Mouse (Mus musculus) heart, embryonic 13.5 days (tissue): ENCODE measurements around the gene Snx29. TPM values are rescaled to one million over a fixed set of nuclear protein-coding genes. Genes with fewer than 3 reads are reported as not detected.

Source experiments
- ATAC-seq: fragments of 200-750 bp; cut with Nextera tagmentation; 2 replicates; pipeline ENCODE4 v1.8.0; 2017; ENCODE audit warnings: moderate TSS enrichment; ENCODE audit not compliant: insufficient number of reproducible peaks, low FRiP score, low TSS enrichment; ENCODE audit errors: extremely low read depth
- H3K27ac ChIP-seq: fragments of 300-500 bp; sonication (generic); replicated peaks from 2 replicates; pipeline ENCODE4 v1.5.1; 2015; ENCODE audit warnings: moderate library complexity, mild to moderate bottlenecking, inconsistent platforms
- H3K27me3 ChIP-seq: fragments of 300-500 bp; sonication (generic); replicated peaks from 2 replicates; pipeline ENCODE4 v1.6.1; 2015; ENCODE audit warnings: mild to moderate bottlenecking, inconsistent platforms
- H3K36me3 ChIP-seq: fragments of 300-500 bp; sonication (generic); 2 replicates; pipeline ENCODE4 v1.6.1; 2015; ENCODE audit warnings: mild to moderate bottlenecking, inconsistent platforms
- H3K4me1 ChIP-seq: fragments of 300-500 bp; sonication (generic); 2 replicates; pipeline ENCODE4 v1.6.1; 2015; ENCODE audit warnings: inconsistent platforms
- H3K4me2 ChIP-seq: fragments of 300-500 bp; sonication (generic); 2 replicates; pipeline ENCODE4 v1.6.1; 2015; ENCODE audit warnings: inconsistent platforms, mild to moderate bottlenecking, moderate library complexity
- H3K4me3 ChIP-seq: fragments of 300-500 bp; sonication (generic); 2 replicates; pipeline ENCODE4 v1.5.1; 2015; ENCODE audit warnings: moderate library complexity, mild to moderate bottlenecking, inconsistent platforms
- H3K9ac ChIP-seq: fragments of 300-500 bp; sonication (generic); 2 replicates; pipeline ENCODE4 v1.6.1; 2015; ENCODE audit warnings: inconsistent platforms, mild to moderate bottlenecking, moderate library complexity
- H3K9me3 ChIP-seq: fragments of 300-500 bp; sonication (generic); 2 replicates; pipeline ENCODE4 v1.6.1; 2016; ENCODE audit warnings: inconsistent platforms
- WGBS: fragments of 180-500 bp; shearing (Covaris S2); methylation state at CpG from one replicate; pipeline ENCODE4 v1.1.7; 2015; ENCODE audit warnings: mixed read lengths; 5-methylcytosine and 5-hydroxymethylcytosine counted together
- polyA plus RNA-seq: library from polyadenylated mRNA; unstranded; fragments of >200 nt; fragmentation: Nextera tagmentation; extraction: Ambion mirVana; gene quantifications from 2 replicates; pipeline ENCODE4 v1.2.1, GENCODE M21; 2015

Gene Snx29
- polyA plus RNA-seq, 1 experiment from 2014 or later = 6.0 TPM

DNA sequence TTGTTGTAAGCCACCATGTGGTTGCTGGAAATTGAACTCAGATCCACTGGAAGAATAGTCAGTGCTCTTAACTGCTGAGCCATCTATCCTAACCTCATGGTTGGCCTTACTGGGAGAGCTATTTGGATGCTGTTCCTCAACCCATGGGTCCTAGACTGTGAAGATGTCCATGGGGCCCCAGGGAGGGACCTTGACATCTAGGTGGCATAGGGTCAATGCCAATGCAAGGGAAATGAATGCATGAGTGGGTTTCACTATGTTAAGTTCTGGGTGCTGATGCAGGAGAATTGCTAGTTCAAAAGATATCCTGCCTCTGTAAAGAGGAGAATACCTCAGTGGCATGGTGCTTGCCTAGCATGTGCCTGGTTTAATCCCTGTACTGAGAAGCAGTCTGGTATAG lies 63.5 kb downstream of the Snx29 start:
- ATAC-seq = no peak
- H3K36me3 ChIP-seq = no peaks in the 10 kb centered on the region
- no peak overlapping the region for H3K9ac ChIP-seq
- H3K4me3 ChIP-seq = no peak overlapping the region
- H3K4me1 ChIP-seq = peaks cover 24% of the 10 kb centered on the region
- H3K9me3 ChIP-seq = no peaks in the 10 kb centered on the region
- no peak overlapping the region for H3K4me2 ChIP-seq
- H3K27ac ChIP-seq = no peak overlapping the region
- H3K27me3 ChIP-seq = no peaks in the 10 kb centered on the region

DNA sequence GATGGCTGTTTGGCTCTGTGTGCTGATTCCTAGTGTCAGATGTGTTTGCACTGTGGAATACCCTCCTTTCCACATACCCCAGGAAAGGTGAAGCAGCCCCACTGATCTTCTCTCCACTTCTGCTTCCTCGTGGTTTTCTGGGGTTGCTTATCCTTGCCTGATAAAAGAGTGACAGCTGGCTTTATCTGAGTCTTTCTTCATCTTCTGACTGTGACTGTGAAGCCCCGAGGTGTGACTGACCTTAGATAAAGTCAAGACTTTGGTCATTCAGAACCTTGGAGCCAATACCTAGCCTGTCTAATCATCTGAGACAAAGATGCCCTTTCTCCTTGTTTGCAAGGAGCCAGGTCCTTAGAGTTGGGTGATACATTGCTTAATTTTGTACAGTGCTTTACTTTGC lies 65.4 kb downstream of the Snx29 start:
- H3K9me3 ChIP-seq = no peaks in the 10 kb centered on the region
- H3K4me1 ChIP-seq = peaks cover 24% of the 10 kb centered on the region
- no peak overlapping the region for H3K4me3 ChIP-seq
- no peak overlapping the region for H3K27ac ChIP-seq
- H3K9ac ChIP-seq = no peak overlapping the region
- ATAC-seq = no peak
- H3K27me3 ChIP-seq = no peaks in the 10 kb centered on the region
- no peaks in the 10 kb centered on the region for H3K36me3 ChIP-seq
- H3K4me2 ChIP-seq = no peak overlapping the region
- 14% methylated on average over 2 of the region's 2 CpGs for WGBS

DNA sequence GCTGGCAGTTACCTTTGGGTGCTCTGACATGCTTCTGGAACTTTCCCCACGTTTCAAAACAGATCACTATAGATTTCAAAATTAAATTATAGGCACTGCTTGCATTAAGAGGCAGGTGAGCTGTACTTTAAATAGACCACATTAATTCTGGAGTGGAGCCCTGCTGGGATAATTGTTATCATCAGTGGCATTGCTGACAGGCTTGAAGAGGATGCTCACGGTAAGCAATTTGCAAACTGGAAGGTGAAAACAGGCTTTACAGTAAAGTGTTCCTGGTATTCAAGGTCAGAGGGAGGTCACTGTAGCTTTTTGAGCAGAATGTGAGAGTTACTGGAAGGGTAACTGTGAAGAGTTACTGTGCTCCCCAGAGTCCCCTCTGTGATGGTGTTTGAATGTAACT lies 66.6 kb downstream of the Snx29 start:
- H3K27ac ChIP-seq = no peak overlapping the region
- H3K4me2 ChIP-seq = no peak overlapping the region
- H3K9ac ChIP-seq = no peak overlapping the region
- no peak overlapping the region for H3K4me3 ChIP-seq
- no peaks in the 10 kb centered on the region for H3K36me3 ChIP-seq
- no peaks in the 10 kb centered on the region for H3K9me3 ChIP-seq
- 20% methylated on average over 2 of the region's 2 CpGs for WGBS
- no peak for ATAC-seq
- H3K27me3 ChIP-seq = no peaks in the 10 kb centered on the region
- peaks cover 24% of the 10 kb centered on the region for H3K4me1 ChIP-seq

DNA sequence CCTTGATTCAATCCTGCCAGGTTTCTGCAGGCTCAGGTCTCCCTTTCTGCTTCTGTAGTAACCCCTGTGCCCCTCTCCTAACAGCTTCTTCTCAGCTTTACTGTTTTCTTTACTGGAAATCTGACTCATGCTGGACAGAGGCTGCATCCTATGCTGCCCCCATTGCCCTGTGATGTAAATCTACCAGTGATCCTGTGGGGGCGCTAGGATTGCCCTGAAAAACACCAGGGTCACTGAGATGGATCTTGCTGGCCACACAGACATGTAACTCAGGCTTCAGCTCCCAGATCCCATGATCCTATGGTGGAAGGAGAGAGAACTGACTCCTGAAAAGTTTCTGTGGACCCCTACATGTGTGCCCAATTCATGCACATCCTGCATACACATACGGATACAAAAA lies 73.9 kb downstream of the Snx29 start:
- ATAC-seq = no peak
- H3K36me3 ChIP-seq = no peaks in the 10 kb centered on the region
- H3K4me2 ChIP-seq = no peak overlapping the region
- no peaks in the 10 kb centered on the region for H3K4me1 ChIP-seq
- H3K9ac ChIP-seq = no peak overlapping the region
- H3K4me3 ChIP-seq = no peak overlapping the region
- H3K27me3 ChIP-seq = no peaks in the 10 kb centered on the region
- WGBS = 58% methylated on average over 2 of the region's 2 CpGs
- H3K9me3 ChIP-seq = no peaks in the 10 kb centered on the region
- H3K27ac ChIP-seq = no peak overlapping the region

DNA sequence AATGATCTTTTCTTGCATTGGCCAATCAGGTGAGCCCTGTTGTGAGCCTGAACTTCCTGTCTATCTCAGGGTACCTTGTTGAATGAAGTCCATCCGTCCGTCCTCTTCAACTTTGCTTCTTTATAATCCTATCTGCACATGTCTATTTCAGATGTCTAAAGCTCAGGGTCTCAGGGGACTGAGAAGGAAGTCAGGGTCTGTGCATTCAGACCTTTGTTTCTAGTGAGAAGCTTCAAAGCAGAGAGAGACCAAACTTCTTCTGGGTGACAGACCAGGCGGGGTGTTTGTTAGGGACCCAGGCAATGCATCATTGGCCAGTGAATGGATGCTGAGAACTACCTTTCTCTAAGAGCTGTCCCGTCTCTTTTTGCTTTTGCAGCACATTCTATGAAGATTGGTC lies 76.7 kb downstream of the Snx29 start:
- Histone ChIP-seq H3K4me2 (no peak overlapping the region), H3K4me1 (no peaks in the 10 kb centered on the region), H3K4me3 (no peak overlapping the region), H3K9me3 (no peaks in the 10 kb centered on the region), H3K27me3 (no peaks in the 10 kb centered on the region), H3K27ac (no peak overlapping the region), H3K36me3 (peaks cover 10% of the 10 kb centered on the region), H3K9ac (no peak overlapping the region)
- ATAC-seq = no peak
- WGBS = 78% methylated on average over 4 of the region's 4 CpGs

DNA sequence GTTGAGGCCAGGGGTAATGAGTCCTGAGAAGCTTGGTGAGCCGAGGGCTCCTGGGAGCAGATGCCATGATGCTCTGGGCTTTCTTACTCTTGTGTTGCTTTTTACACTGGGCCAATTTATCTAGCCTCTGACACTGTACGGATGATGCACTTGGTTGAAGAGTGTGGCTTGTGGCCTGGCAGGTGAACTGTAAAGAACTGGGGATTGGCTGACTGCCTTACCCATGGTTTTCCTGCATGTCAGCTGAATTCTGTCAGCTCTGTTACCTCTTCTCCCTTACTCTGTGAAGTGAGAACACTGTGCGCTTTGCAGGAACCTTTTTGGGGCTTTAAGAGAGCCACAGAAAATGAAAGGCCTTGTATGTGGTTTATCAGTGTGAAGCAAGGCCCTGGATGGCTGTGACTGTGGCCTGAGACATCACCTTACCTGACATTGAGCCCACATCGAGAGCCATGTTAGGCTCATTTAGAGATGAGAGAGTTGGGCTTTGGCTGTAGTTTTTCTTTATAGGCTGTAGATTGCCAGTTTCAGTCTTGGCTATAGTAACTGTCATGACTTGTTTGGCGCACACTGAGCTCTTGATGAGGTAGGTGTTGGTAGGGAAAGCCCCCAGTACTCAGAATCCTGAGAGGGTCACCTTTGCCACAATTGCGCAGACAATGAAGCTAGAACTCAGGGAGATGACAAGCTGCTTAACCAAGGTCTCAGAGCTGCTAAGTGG lies 77.3 kb downstream of the Snx29 start:
- Histone ChIP-seq H3K4me1 (no peaks in the 10 kb centered on the region), H3K36me3 (peaks cover 10% of the 10 kb centered on the region), H3K4me3 (no peak overlapping the region), H3K27ac (no peak overlapping the region), H3K4me2 (no peak overlapping the region), H3K9me3 (no peaks in the 10 kb centered on the region), H3K27me3 (no peaks in the 10 kb centered on the region), H3K9ac (no peak overlapping the region)
- WGBS = 80% methylated on average over 6 of the region's 6 CpGs
- ATAC-seq = no peak

DNA sequence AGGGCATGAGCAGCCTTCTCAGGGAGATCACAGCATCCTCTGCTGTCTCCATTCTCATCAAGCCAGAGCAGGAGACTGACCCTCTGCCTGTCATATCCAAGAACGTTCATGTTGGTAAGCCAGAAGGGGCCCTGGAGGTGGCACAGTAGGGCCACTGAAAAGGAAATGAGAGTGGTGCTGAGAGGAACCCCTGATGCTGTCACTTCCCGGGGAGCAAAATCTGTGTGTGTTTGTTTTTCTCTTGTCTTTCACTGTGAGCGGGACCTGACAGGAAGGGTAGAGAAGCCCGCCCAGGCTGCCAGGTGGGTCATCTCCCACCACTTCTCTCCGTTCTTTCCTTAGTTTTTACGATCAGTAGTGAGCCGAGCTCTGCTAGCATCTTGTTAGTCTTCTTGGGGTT lies 78.2 kb downstream of the Snx29 start:
- no peak overlapping the region for H3K27ac ChIP-seq
- no peak overlapping the region for H3K4me3 ChIP-seq
- WGBS = 54% methylated on average over 7 of the region's 7 CpGs
- no peak for ATAC-seq
- no peak overlapping the region for H3K9ac ChIP-seq
- peaks cover 10% of the 10 kb centered on the region for H3K36me3 ChIP-seq
- H3K9me3 ChIP-seq = no peaks in the 10 kb centered on the region
- no peak overlapping the region for H3K4me2 ChIP-seq
- no peaks in the 10 kb centered on the region for H3K4me1 ChIP-seq
- H3K27me3 ChIP-seq = no peaks in the 10 kb centered on the region

DNA sequence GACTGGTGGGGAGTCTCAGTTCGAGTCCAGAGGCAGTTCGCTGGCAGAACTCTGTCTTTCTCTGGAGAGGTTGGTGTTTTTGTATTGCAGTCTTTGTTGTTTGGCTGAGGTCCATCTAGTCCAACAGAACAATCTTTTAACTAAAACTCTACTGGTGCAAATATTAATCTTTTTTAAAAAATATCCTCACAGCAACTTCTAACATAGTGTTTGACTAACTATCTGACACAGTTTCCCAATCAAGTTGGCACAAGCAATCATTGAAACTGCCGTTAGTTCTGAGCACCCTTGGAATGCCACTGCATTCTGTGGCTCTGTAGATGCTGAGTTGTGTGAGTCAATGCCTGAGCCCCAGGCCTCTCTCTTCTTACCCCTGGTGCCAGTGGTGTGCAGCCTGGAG lies 82.5 kb downstream of the Snx29 start:
- no peak overlapping the region for H3K9ac ChIP-seq
- whole genome bisulfite sequencing = 75% methylated on average over 3 of the region's 3 CpGs
- H3K27me3 ChIP-seq = no peaks in the 10 kb centered on the region
- no peak overlapping the region for H3K27ac ChIP-seq
- H3K4me2 ChIP-seq = no peak overlapping the region
- H3K4me3 ChIP-seq = no peak overlapping the region
- H3K9me3 ChIP-seq = no peaks in the 10 kb centered on the region
- ATAC-seq = no peak
- H3K36me3 ChIP-seq = peaks cover 10% of the 10 kb centered on the region
- peaks cover 13% of the 10 kb centered on the region for H3K4me1 ChIP-seq

DNA sequence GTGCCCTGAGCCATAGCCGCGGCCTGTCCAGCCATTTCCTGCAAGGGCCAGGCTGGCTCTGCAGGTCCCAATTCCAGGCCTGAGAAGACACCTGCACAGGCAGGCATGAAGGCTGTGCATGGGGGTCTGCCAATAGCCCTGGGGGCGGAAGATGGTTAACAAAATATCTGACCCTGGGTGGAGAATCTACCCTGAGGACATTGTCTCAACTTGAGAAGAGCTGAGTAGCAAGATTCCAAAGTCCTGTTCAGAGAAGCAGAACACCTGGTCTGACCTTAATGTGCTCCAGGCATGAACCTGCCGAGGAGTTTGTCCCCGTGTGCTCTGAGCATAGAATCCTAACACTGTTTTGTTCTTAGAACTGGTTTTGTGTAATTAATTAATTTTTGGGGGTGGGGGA lies 83.5 kb downstream of the Snx29 start:
- ATAC-seq = no peak
- WGBS = 94% methylated on average over 5 of the region's 5 CpGs

DNA sequence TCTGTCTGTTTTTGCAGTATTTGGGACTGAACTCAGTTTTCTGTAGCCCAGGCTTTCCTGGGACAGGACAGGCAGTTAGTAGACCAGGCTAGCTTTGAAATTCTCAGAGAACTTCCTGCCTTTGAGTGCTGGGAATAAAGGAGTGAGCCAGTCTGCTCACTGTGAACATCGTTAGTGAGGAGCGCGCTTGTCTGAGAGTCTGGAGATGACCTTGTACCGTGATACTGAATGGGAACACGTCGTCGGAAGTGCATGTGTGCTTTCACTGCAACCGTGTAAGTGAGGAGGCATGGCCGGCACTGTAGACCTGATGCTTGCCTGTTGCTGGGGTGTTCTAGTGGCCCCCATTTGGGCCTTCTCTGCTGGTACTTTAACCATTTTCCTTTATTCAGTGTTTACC lies 83.9 kb downstream of the Snx29 start:
- Histone ChIP-seq H3K9me3 (no peaks in the 10 kb centered on the region), H3K27ac (no peak overlapping the region), H3K4me3 (no peak overlapping the region), H3K4me1 (peaks cover 13% of the 10 kb centered on the region), H3K27me3 (no peaks in the 10 kb centered on the region), H3K36me3 (peaks cover 10% of the 10 kb centered on the region), H3K9ac (no peak overlapping the region), H3K4me2 (no peak overlapping the region)
- 56% methylated on average over 9 of the region's 9 CpGs for WGBS
- no peak for ATAC-seq

More for the DNA sequence above, 83.5 kb downstream of the Snx29 start:
- peaks cover 13% of the 10 kb centered on the region for H3K4me1 ChIP-seq
- no peaks in the 10 kb centered on the region for H3K27me3 ChIP-seq
- H3K9ac ChIP-seq = no peak overlapping the region
- H3K9me3 ChIP-seq = no peaks in the 10 kb centered on the region
- no peak overlapping the region for H3K4me2 ChIP-seq
- H3K36me3 ChIP-seq = peaks cover 10% of the 10 kb centered on the region
- H3K27ac ChIP-seq = no peak overlapping the region
- no peak overlapping the region for H3K4me3 ChIP-seq

DNA sequence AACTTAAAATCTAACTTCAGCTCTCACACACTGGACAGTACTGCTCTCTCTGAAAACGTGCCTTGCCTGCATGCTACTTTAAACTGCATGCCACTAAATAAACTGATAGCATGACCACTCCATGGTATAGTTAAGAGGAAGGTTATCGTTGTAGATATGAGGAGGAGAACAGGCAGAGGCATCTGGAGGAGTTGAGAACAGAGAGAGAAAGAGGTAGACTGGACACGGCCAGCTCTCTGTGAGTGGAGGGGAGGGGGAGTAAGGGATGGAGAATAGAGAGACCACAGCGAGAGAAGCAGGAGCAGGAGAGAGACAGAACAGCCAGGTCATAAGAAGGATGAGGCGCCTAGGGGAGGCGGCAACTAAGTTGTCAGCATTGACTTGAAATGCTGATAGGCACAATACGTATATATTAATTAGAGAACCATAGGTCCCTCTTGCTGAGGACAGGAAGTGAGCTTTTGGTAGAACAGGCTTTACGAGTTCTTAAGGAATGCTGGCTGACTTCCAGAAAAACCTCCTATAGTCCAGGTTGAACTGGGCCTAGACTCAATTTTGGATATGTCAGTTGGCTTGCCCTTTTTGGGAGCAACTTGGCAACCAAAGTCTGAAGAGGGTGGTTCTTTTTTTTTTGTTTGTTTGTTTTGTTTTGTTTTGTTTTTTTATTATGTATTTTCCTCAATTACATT lies 85.4 kb downstream of the Snx29 start:
- peaks cover 8% of the 10 kb centered on the region; the same call in 1 of the 2 replicates for H3K36me3 ChIP-seq
- H3K4me2 ChIP-seq = no peak overlapping the region
- H3K9me3 ChIP-seq = no peaks in the 10 kb centered on the region
- H3K27me3 ChIP-seq = no peaks in the 10 kb centered on the region
- H3K27ac ChIP-seq = no peak overlapping the region
- WGBS = 49% methylated on average over 8 of the region's 8 CpGs
- no peak overlapping the region for H3K9ac ChIP-seq
- H3K4me1 ChIP-seq = peaks cover 13% of the 10 kb centered on the region
- no peak overlapping the region for H3K4me3 ChIP-seq
- no peak for ATAC-seq

DNA sequence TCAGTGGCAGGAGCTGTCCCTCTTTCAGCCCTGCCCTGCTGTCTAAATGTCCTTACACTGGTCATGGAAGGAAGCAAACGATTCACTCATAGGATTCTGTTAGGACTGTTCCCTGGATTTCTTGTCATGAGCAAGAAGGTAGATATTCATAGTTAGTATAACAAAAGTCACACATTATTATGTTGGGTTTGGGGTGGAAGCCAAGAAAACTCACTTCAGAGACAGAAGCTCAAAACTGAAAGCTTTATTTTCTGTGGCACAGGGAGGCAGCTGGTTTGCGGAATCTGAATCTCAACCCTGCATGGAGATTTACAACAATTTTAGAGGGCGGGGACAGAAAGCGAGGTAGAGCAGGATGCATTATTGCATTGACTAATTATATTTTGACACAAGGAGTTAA lies 86.0 kb downstream of the Snx29 start:
- ATAC-seq = no peak
- no peak overlapping the region for H3K27ac ChIP-seq
- no peak overlapping the region for H3K9ac ChIP-seq
- H3K36me3 ChIP-seq = peaks cover 8% of the 10 kb centered on the region; the same call in 1 of the 2 replicates
- no peaks in the 10 kb centered on the region for H3K27me3 ChIP-seq
- H3K4me1 ChIP-seq = peaks cover 13% of the 10 kb centered on the region
- WGBS = 87% methylated on average over 4 of the region's 4 CpGs
- no peaks in the 10 kb centered on the region for H3K9me3 ChIP-seq
- no peak overlapping the region for H3K4me2 ChIP-seq
- no peak overlapping the region for H3K4me3 ChIP-seq
